9 mouse cellular contexts compared by ENCODE assay signal in genomic region chr9:98497990-98498389, GRCm38 (mm10). TPM values are rescaled to one million over a fixed set of nuclear protein-coding genes. Genes with fewer than 3 reads are reported as not detected.
DNase-seq lines count a peak whose midpoint lies in the region; ATAC-seq and TF ChIP-seq lines count a peak whose summit lies in the region.
"Had no signal": no experiment of that assay in that cellular context is flagged by ENCODE, and none has a peak within 500 bp of the region (broad histone marks: within the 10 kb centered on the region; RNA-seq: fewer than 3 reads in every experiment).

No protein-coding gene starts in this region.

- WGBS in hindbrain, embryonic 14.5 days: 48% methylated on average over 6 of the region's 6 CpGs
- 58% methylated on average over 6 of the region's 6 CpGs for WGBS in midbrain, postnatal 0 days
- WGBS in midbrain, embryonic 13.5 days: 60% methylated on average over 6 of the region's 6 CpGs

- H3K4me2 ChIP-seq in hindbrain, embryonic 14.5 days (replicated peaks): no peak overlapping the region
- no peak overlapping the region for H3K4me2 ChIP-seq in midbrain, postnatal 0 days (ENCODE audit: low read depth, low read length, poor library complexity, severe bottlenecking)
- no peak overlapping the region for H3K4me2 ChIP-seq in midbrain, embryonic 13.5 days (replicated peaks)

- no peaks in the 10 kb centered on the region for H3K36me3 ChIP-seq in hindbrain, embryonic 14.5 days (replicated peaks; ENCODE audit: control insufficient read depth, insufficient read depth)
- H3K36me3 ChIP-seq in midbrain, postnatal 0 days (ENCODE audit: insufficient read depth, low read length): no peaks in the 10 kb centered on the region
- no peaks in the 10 kb centered on the region for H3K36me3 ChIP-seq in midbrain, embryonic 13.5 days

- H3K4me3 ChIP-seq in hindbrain, embryonic 14.5 days (replicated peaks; ENCODE audit: low read length): no peak overlapping the region
- no peak overlapping the region for H3K4me3 ChIP-seq in midbrain, postnatal 0 days (ENCODE audit: low read depth, low read length)
- H3K4me3 ChIP-seq in midbrain, embryonic 13.5 days (replicated peaks): no peak overlapping the region

- H3K27me3 ChIP-seq in hindbrain, embryonic 14.5 days (ENCODE audit: control insufficient read depth, insufficient read depth, low read length): no peaks in the 10 kb centered on the region
- no peaks in the 10 kb centered on the region for H3K27me3 ChIP-seq in midbrain, postnatal 0 days (ENCODE audit: insufficient read depth, low read length)
- no peaks in the 10 kb centered on the region for H3K27me3 ChIP-seq in midbrain, embryonic 13.5 days

- H3K9me3 ChIP-seq in hindbrain, embryonic 14.5 days (ENCODE audit: control insufficient read depth, low read length): no peaks in the 10 kb centered on the region
- no peaks in the 10 kb centered on the region for H3K9me3 ChIP-seq in midbrain, postnatal 0 days (ENCODE audit: low read length)
- H3K9me3 ChIP-seq in midbrain, embryonic 13.5 days: no peaks in the 10 kb centered on the region

- no peak for ATAC-seq in hindbrain, embryonic 14.5 days (ENCODE audit: low FRiP score)
- ATAC-seq in midbrain, postnatal 0 days (ENCODE audit: low FRiP score): no peak
- ATAC-seq in inflammation-experienced regulatory T-cells, adult 6 months: no peak
- ATAC-seq in midbrain, embryonic 13.5 days: no peak

- peaks cover 17% of the 10 kb centered on the region for H3K4me1 ChIP-seq in hindbrain, embryonic 14.5 days (replicated peaks; ENCODE audit: control insufficient read depth, insufficient read depth, low read length)
- H3K4me1 ChIP-seq in midbrain, postnatal 0 days (ENCODE audit: insufficient read depth, low read length): no peaks in the 10 kb centered on the region
- H3K4me1 ChIP-seq in midbrain, embryonic 13.5 days (replicated peaks): 0 out of 2 replicates have a peak, but pooled peaks cover 4% of the 10 kb centered on the region

- peak overlapping the region; percentile 39; the same call in 1 of the 2 replicates for H3K27ac ChIP-seq in hindbrain, embryonic 14.5 days
- H3K27ac ChIP-seq in midbrain, postnatal 0 days (ENCODE audit: low read depth, low read length): no peak overlapping the region
- no peak overlapping the region for H3K27ac ChIP-seq in midbrain, embryonic 13.5 days
- H3K27ac ChIP-seq: liver, embryonic 14.5 days had no signal

- no peak overlapping the region for H3K9ac ChIP-seq in hindbrain, embryonic 14.5 days
- no peak overlapping the region for H3K9ac ChIP-seq in midbrain, postnatal 0 days (replicated peaks; ENCODE audit: low read length, poor library complexity, severe bottlenecking)
- no peak overlapping the region for H3K9ac ChIP-seq in midbrain, embryonic 13.5 days (replicated peaks)
- H3K9ac ChIP-seq: liver, embryonic 14.5 days had no signal

- TF ChIP-seq CTCF in midbrain, postnatal 0 days (IDR thresholded peaks at IDR 0.05): no peak

- peak; percentile 15 for DNase-seq in gastrocnemius, adult 18-20 months (ENCODE audit: low spot score)
- no peak for DNase-seq in gastrocnemius, adult 8-10 months (ENCODE audit: low spot score in 2 of 2)
- DNase-seq in adrenal gland, postnatal 14 days: peak; percentile 48
- DNase-seq in hindbrain, embryonic 14.5 days (ENCODE audit: low spot score): no peak
- peak; percentile 35 to 63 for DNase-seq in kidney, postnatal 4 days
- no peak for DNase-seq in midbrain, postnatal 0 days (ENCODE audit: low spot score)

RNA-seq across cellular contexts. Expression of gene Rbp2, which starts 12.1 kb away (rescaled TPM):
- not detected for total RNA-seq in gastrocnemius, adult 18-20 months (2021)
- not detected for total RNA-seq in gastrocnemius, adult 8-10 months (2022)
- 0.68 TPM in 1 of 2 replicates, not detected in the other for total RNA-seq in adrenal gland, postnatal 14 days (2021)
- 0.67 and 1.8 TPM in 2 replicates for polyA plus RNA-seq in hindbrain, embryonic 14.5 days (2014; fragmentation: Nextera tagmentation; extraction: Ambion mirVana)
- total RNA-seq in midbrain, postnatal 0 days (2014; rRNA removed): 1.6 TPM in 1 of 2 replicates, not detected in the other
- polyA plus RNA-seq in midbrain, postnatal 0 days (2015; fragmentation: Nextera tagmentation; extraction: Ambion mirVana): 0.32 and 0.49 TPM in 2 replicates
- polyA plus RNA-seq in inflammation-experienced regulatory T-cells, adult 6 months (2017; shearing (Covaris generic)): not detected
- polyA plus RNA-seq in midbrain, embryonic 13.5 days (2015; fragmentation: Nextera tagmentation; extraction: Ambion mirVana): not detected in 2 replicates

Comparison
In these comparisons a context has a peak if more than half of its experiments do, and no peak if none do; other contexts are left out.
1. DNase-seq: peak in gastrocnemius, adult 18-20 months (single experiment), adrenal gland, postnatal 14 days (single experiment) and kidney, postnatal 4 days (2 of 2); none in gastrocnemius, adult 8-10 months (0 of 2), hindbrain, embryonic 14.5 days (single experiment) and midbrain, postnatal 0 days (single experiment).